Mouse (Mus musculus) hindbrain, embryonic 15.5 days (tissue): ENCODE results near the gene Gm20388. TPM values are rescaled to one million over a fixed set of nuclear protein-coding genes. Genes with fewer than 3 reads are reported as not detected.
A peak's percentile ranks its signal among the peaks of the same experiment; 100 is the strongest.

Experiments
- ATAC-seq: fragments of 200-750 bp; cut with Nextera tagmentation; 2 replicates; pipeline ENCODE4 v1.8.0; 2017; ENCODE audit warnings: low read depth, moderate number of reproducible peaks, moderate TSS enrichment; ENCODE audit not compliant: low FRiP score
- H3K27ac ChIP-seq: fragments of 300-500 bp; sonication (generic); replicated peaks from 2 replicates; pipeline ENCODE4 v1.5.1; 2015; ENCODE audit warnings: mild to moderate bottlenecking, inconsistent platforms
- H3K27me3 ChIP-seq: fragments of 300-500 bp; sonication (generic); 2 replicates; pipeline ENCODE4 v1.6.1; 2015; ENCODE audit warnings: control low read depth, inconsistent platforms
- H3K36me3 ChIP-seq: fragments of 300-500 bp; sonication (generic); 2 replicates; pipeline ENCODE4 v1.6.1; 2015; ENCODE audit warnings: control low read depth, inconsistent platforms
- H3K4me1 ChIP-seq: fragments of 300-500 bp; sonication (generic); replicated peaks from 2 replicates; pipeline ENCODE4 v1.6.1; 2015; ENCODE audit warnings: control low read depth, inconsistent platforms
- H3K4me2 ChIP-seq: fragments of 300-500 bp; sonication (generic); 2 replicates; pipeline ENCODE4 v1.6.1; 2015; ENCODE audit warnings: moderate library complexity, mild to moderate bottlenecking, inconsistent platforms
- H3K4me3 ChIP-seq: fragments of 300-500 bp; sonication (generic); 2 replicates; pipeline ENCODE4 v1.5.1; 2015; ENCODE audit warnings: mild to moderate bottlenecking, inconsistent platforms
- H3K9ac ChIP-seq: fragments of 300-500 bp; sonication (generic); 2 replicates; pipeline ENCODE4 v1.6.1; 2015; ENCODE audit warnings: inconsistent platforms
- H3K9me3 ChIP-seq: fragments of 300-500 bp; sonication (generic); 2 replicates; pipeline ENCODE4 v1.6.1; 2016; ENCODE audit warnings: control low read depth, inconsistent platforms
- WGBS: fragments of 180-500 bp; shearing (Covaris S2); methylation state at CpG from one replicate; pipeline ENCODE4 v1.1.7; 2015; 5-methylcytosine and 5-hydroxymethylcytosine counted together
- polyA plus RNA-seq: library from polyadenylated mRNA; unstranded; fragments of >200 nt; fragmentation: Nextera tagmentation; extraction: Ambion mirVana; gene quantifications from 2 replicates; pipeline ENCODE4 v1.2.1, GENCODE M21; 2015

The Gm20388 gene
- polyA plus RNA-seq, 1 experiment from 2014 or later: 5.4 TPM

GRCm38 (mm10) chr8:123348237-123348843 lies 3437.7 kb downstream of the Gm20388 start:
- no peak overlapping the region for H3K4me3 ChIP-seq
- 0 out of 2 replicates have a peak, but pooled peaks have one; percentile 9 for ATAC-seq
- H3K36me3 ChIP-seq: no peaks in the 10 kb centered on the region; the same call in 1 of the 2 replicates
- H3K9me3 ChIP-seq: no peaks in the 10 kb centered on the region
- 56% methylated on average over 9 of the region's 9 CpGs for WGBS
- H3K9ac ChIP-seq: no peak overlapping the region
- 0 out of 2 replicates have a peak, but pooled peaks cover 6% of the 10 kb centered on the region for H3K4me1 ChIP-seq
- no peak overlapping the region; the same call in 1 of the 2 replicates for H3K27ac ChIP-seq
- H3K27me3 ChIP-seq: no peaks in the 10 kb centered on the region
- no peak overlapping the region for H3K4me2 ChIP-seq

- Histone ChIP-seq H3K4me2 (no peak overlapping the region), H3K36me3 (no peaks in the 10 kb centered on the region; the same call in 1 of the 2 replicates), H3K4me1 (0 out of 2 replicates have a peak, but pooled peaks cover 6% of the 10 kb centered on the region), H3K4me3 (no peak overlapping the region), H3K27ac (no peak overlapping the region), H3K9me3 (no peaks in the 10 kb centered on the region), H3K9ac (no peak overlapping the region), H3K27me3 (no peaks in the 10 kb centered on the region)
- WGBS: 75% methylated on average over 4 of the region's 4 CpGs
- ATAC-seq: no peak
Observed at GRCm38 (mm10) chr8:123349073-123349472, 3438.4 kb downstream of the Gm20388 start.

- Histone ChIP-seq H3K4me2 (no peak overlapping the region), H3K27ac (no peak overlapping the region), H3K27me3 (no peaks in the 10 kb centered on the region), H3K36me3 (peaks cover 10% of the 10 kb centered on the region; the same call in 1 of the 2 replicates), H3K9me3 (no peaks in the 10 kb centered on the region), H3K9ac (no peak overlapping the region), H3K4me3 (no peak overlapping the region), H3K4me1 (0 out of 2 replicates have a peak, but pooled peaks cover 6% of the 10 kb centered on the region)
- no peak for ATAC-seq
- WGBS: 88% methylated on average over 12 of the region's 12 CpGs
Observed at GRCm38 (mm10) chr8:123352118-123352517, 3441.5 kb downstream of the Gm20388 start.

- no peak overlapping the region for H3K4me2 ChIP-seq
- 0 out of 2 replicates have a peak, but pooled peaks cover 6% of the 10 kb centered on the region for H3K4me1 ChIP-seq
- H3K36me3 ChIP-seq: peaks cover 14% of the 10 kb centered on the region; the same call in 1 of the 2 replicates
- ATAC-seq: no peak
- H3K9ac ChIP-seq: no peak overlapping the region
- no peak overlapping the region for H3K4me3 ChIP-seq
- no peaks in the 10 kb centered on the region for H3K9me3 ChIP-seq
- H3K27ac ChIP-seq: no peak overlapping the region
- 48% methylated on average over 13 of the region's 13 CpGs for WGBS
- no peaks in the 10 kb centered on the region for H3K27me3 ChIP-seq
Observed at GRCm38 (mm10) chr8:123352786-123353185, 3442.1 kb downstream of the Gm20388 start.

- Histone ChIP-seq H3K27ac (no peak overlapping the region), H3K4me2 (no peak overlapping the region), H3K36me3 (peaks cover 14% of the 10 kb centered on the region; the same call in 1 of the 2 replicates), H3K4me1 (0 out of 2 replicates have a peak, but pooled peaks cover 6% of the 10 kb centered on the region), H3K4me3 (no peak overlapping the region), H3K27me3 (no peaks in the 10 kb centered on the region), H3K9ac (no peak overlapping the region), H3K9me3 (no peaks in the 10 kb centered on the region)
- no peak for ATAC-seq
- WGBS: 33% methylated on average over 11 of the region's 11 CpGs
Observed at GRCm38 (mm10) chr8:123353216-123353615, 3442.6 kb downstream of the Gm20388 start.

GRCm38 (mm10) chr8:123361082-123361739 lies 3450.6 kb downstream of the Gm20388 start:
- ATAC-seq: peak; percentile 67
- Histone ChIP-seq H3K27ac (0 out of 2 replicates have a peak overlapping the region, but pooled peaks have one; percentile 34), H3K4me2 (no peak overlapping the region), H3K36me3 (peaks cover 60% of the 10 kb centered on the region), H3K4me1 (no peaks in the 10 kb centered on the region), H3K27me3 (no peaks in the 10 kb centered on the region), H3K4me3 (no peak overlapping the region), H3K9me3 (no peaks in the 10 kb centered on the region), H3K9ac (no peak overlapping the region)
- WGBS: 50% methylated on average over 12 of the region's 12 CpGs

- Histone ChIP-seq H3K36me3 (peaks cover 13% of the 10 kb centered on the region), H3K9me3 (no peaks in the 10 kb centered on the region), H3K4me1 (peaks cover 33% of the 10 kb centered on the region), H3K9ac (peak within 1 kb of the TSS; percentile 74), H3K27me3 (no peaks in the 10 kb centered on the region), H3K4me3 (peak within 1 kb of the TSS; percentile 80), H3K4me2 (peak within 1 kb of the TSS; percentile 80), H3K27ac (peak within 1 kb of the TSS; percentile 97)
- under 1% methylated on average over 75 of the region's 75 CpGs for WGBS
- peak; percentile 93 for ATAC-seq
Observed at GRCm38 (mm10) chr8:123373403-123374238, 3463.0 kb downstream of the Gm20388 start, which contains the start of gene Tcf25. Gene Tcf25 (plus strand): TSS chr8:123373753.

- whole genome bisulfite sequencing: 1% methylated on average over 20 of the region's 20 CpGs
- no peaks in the 10 kb centered on the region for H3K9me3 ChIP-seq
- peak overlapping the region; percentile 97 for H3K27ac ChIP-seq
- peak overlapping the region; percentile 80 for H3K4me3 ChIP-seq
- peak; percentile 80 for ATAC-seq
- peak overlapping the region; percentile 74 for H3K9ac ChIP-seq
- no peaks in the 10 kb centered on the region for H3K27me3 ChIP-seq
- H3K4me1 ChIP-seq: peaks cover 33% of the 10 kb centered on the region
- H3K36me3 ChIP-seq: peaks cover 10% of the 10 kb centered on the region; the same call in 1 of the 2 replicates
- H3K4me2 ChIP-seq: peak overlapping the region; percentile 80
Observed at GRCm38 (mm10) chr8:123374239-123374578, 3463.6 kb downstream of the Gm20388 start.

GRCm38 (mm10) chr8:123375701-123376100 lies 3465.1 kb downstream of the Gm20388 start:
- H3K36me3 ChIP-seq: 0 out of 2 replicates have a peak, but pooled peaks cover 3% of the 10 kb centered on the region
- peaks cover 33% of the 10 kb centered on the region for H3K4me1 ChIP-seq
- H3K9ac ChIP-seq: no peak overlapping the region
- no peaks in the 10 kb centered on the region for H3K27me3 ChIP-seq
- H3K27ac ChIP-seq: peak overlapping the region; percentile 57
- H3K4me2 ChIP-seq: no peak overlapping the region; the same call in none of the 2 replicates
- H3K4me3 ChIP-seq: no peak overlapping the region
- no peak for ATAC-seq
- H3K9me3 ChIP-seq: no peaks in the 10 kb centered on the region
- 71% methylated on average over 10 of the region's 10 CpGs for WGBS

GRCm38 (mm10) chr8:123376106-123376505 lies 3465.5 kb downstream of the Gm20388 start:
- no peak overlapping the region for H3K4me3 ChIP-seq
- no peak for ATAC-seq
- H3K27ac ChIP-seq: 0 out of 2 replicates have a peak overlapping the region, but pooled peaks have one; percentile 34
- WGBS: 52% methylated on average over 8 of the region's 8 CpGs
- H3K9ac ChIP-seq: no peak overlapping the region
- no peaks in the 10 kb centered on the region for H3K27me3 ChIP-seq
- no peaks in the 10 kb centered on the region for H3K9me3 ChIP-seq
- no peak overlapping the region; the same call in 1 of the 2 replicates for H3K4me2 ChIP-seq
- H3K4me1 ChIP-seq: peaks cover 33% of the 10 kb centered on the region
- H3K36me3 ChIP-seq: peaks cover 5% of the 10 kb centered on the region; the same call in 1 of the 2 replicates

- Histone ChIP-seq H3K4me1 (no peaks in the 10 kb centered on the region), H3K9ac (no peak overlapping the region), H3K27me3 (no peaks in the 10 kb centered on the region), H3K27ac (no peak overlapping the region), H3K4me2 (no peak overlapping the region), H3K9me3 (no peaks in the 10 kb centered on the region), H3K36me3 (peaks cover 53% of the 10 kb centered on the region), H3K4me3 (no peak overlapping the region)
- ATAC-seq: no peak
- WGBS: 93% methylated on average over 4 of the region's 4 CpGs
Observed at GRCm38 (mm10) chr8:123381711-123382110, 3471.1 kb downstream of the Gm20388 start.
